Mouse (Mus musculus) intestine, embryonic 15.5 days (tissue): ENCODE data around the gene Mgst1. TPM values are rescaled to one million over a fixed set of nuclear protein-coding genes. Genes with fewer than 3 reads are reported as not detected.

Experiments
- ATAC-seq: fragments of 200-750 bp; cut with Nextera tagmentation; 2 replicates; pipeline ENCODE4 v1.8.0; 2017; ENCODE audit warnings: moderate TSS enrichment, moderate library complexity
- H3K27ac ChIP-seq: fragments of 300-500 bp; sonication (generic); 2 replicates; pipeline ENCODE4 v1.5.1; 2015; ENCODE audit warnings: mild to moderate bottlenecking, inconsistent platforms
- H3K27me3 ChIP-seq: fragments of 300-500 bp; sonication (generic); replicated peaks from 2 replicates; pipeline ENCODE4 v1.6.1; 2015; ENCODE audit warnings: inconsistent platforms
- H3K36me3 ChIP-seq: fragments of 300-500 bp; sonication (generic); 2 replicates; pipeline ENCODE4 v1.6.1; 2015; ENCODE audit warnings: inconsistent platforms
- H3K4me1 ChIP-seq: fragments of 300-500 bp; sonication (generic); replicated peaks from 2 replicates; pipeline ENCODE4 v1.6.1; 2015; ENCODE audit warnings: inconsistent platforms
- H3K4me2 ChIP-seq: fragments of 300-500 bp; sonication (generic); replicated peaks from 2 replicates; pipeline ENCODE4 v1.6.1; 2015; ENCODE audit warnings: mild to moderate bottlenecking, inconsistent platforms
- H3K4me3 ChIP-seq: fragments of 300-500 bp; sonication (generic); replicated peaks from 2 replicates; pipeline ENCODE4 v1.5.1; 2015; ENCODE audit warnings: inconsistent platforms
- H3K9ac ChIP-seq: fragments of 300-500 bp; sonication (generic); 2 replicates; pipeline ENCODE4 v1.6.1; 2015; ENCODE audit warnings: inconsistent platforms
- H3K9me3 ChIP-seq: fragments of 300-500 bp; sonication (generic); 2 replicates; pipeline ENCODE4 v1.6.1; 2016; ENCODE audit warnings: inconsistent platforms
- WGBS: fragments of 180-500 bp; shearing (Covaris S2); methylation state at CpG from one replicate; pipeline ENCODE4 v1.1.7; 2015; 5-methylcytosine and 5-hydroxymethylcytosine counted together
- polyA plus RNA-seq: library from polyadenylated mRNA; unstranded; fragments of >200 nt; fragmentation: Nextera tagmentation; extraction: Ambion mirVana; gene quantifications from 2 replicates; pipeline ENCODE4 v1.2.1, GENCODE M21; 2015

Gene Mgst1
- 476 and 482 TPM in 2 replicates for polyA plus RNA-seq

DNA sequence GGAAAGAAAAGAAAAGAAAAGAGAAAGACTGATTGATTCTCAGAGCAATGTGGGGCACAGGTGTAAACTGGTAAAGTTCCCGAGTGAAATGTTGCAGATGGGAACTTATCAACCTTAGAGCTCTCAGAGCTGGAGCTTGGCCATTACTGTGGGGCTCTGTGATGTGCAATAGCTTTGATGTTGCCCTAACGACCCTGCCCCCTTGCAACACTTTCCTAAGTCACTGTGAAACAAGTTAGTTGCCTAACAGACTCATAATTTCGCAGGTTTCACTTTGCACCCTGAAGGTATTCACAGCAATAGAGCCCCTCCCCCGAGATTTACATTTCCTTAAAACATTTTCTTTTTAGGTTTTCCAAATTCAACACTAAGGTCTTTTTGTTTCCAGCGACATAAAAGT, at the start of gene Mgst1:
Gene Mgst1 (plus strand): TSS at position 387 of the 400 bp plus-strand sequence.
- Histone ChIP-seq H3K27me3 (no peaks in the 10 kb centered on the region), H3K9ac (peak within 1 kb of the TSS; percentile 38), H3K4me2 (peak within 1 kb of the TSS; percentile 78), H3K4me3 (peak within 1 kb of the TSS; percentile 46), H3K36me3 (no peaks in the 10 kb centered on the region), H3K4me1 (peaks cover 5% of the 10 kb centered on the region; the same call in 1 of the 2 replicates), H3K9me3 (no peaks in the 10 kb centered on the region), H3K27ac (peak within 1 kb of the TSS; percentile 83)
- ATAC-seq: peak; percentile 74
- WGBS: under 1% methylated on average over 5 of the region's 5 CpGs

DNA sequence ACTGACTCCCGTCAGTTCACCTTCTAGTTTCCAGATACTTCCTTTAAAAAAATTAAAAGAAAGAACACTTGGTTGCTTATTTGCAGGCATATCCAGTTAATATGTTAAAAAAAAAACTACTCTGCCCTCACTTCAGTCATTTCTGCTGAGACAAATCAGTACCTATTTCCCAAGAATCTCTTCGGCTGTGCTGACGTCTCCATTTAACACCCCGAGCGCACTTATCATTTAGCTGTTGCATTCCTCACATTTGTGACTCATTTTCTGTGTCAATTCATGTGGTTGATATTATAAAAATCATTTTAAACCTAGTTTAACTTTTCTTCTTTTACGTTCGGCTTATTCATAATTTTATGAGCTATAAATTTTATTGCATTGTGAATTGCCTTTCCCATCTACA, 47.7 kb upstream of the Mgst1 start:
- H3K27me3 ChIP-seq: no peaks in the 10 kb centered on the region
- no peaks in the 10 kb centered on the region for H3K4me1 ChIP-seq
- peak; percentile 64 for ATAC-seq
- 0 out of 2 replicates have a peak overlapping the region, but pooled peaks have one; percentile 25 for H3K4me2 ChIP-seq
- H3K27ac ChIP-seq: 0 out of 2 replicates have a peak overlapping the region, but pooled peaks have one; percentile 48
- WGBS: 53% methylated on average over 7 of the region's 7 CpGs
- no peaks in the 10 kb centered on the region for H3K9me3 ChIP-seq
- no peaks in the 10 kb centered on the region for H3K36me3 ChIP-seq
- no peak overlapping the region for H3K9ac ChIP-seq
- no peak overlapping the region for H3K4me3 ChIP-seq

DNA sequence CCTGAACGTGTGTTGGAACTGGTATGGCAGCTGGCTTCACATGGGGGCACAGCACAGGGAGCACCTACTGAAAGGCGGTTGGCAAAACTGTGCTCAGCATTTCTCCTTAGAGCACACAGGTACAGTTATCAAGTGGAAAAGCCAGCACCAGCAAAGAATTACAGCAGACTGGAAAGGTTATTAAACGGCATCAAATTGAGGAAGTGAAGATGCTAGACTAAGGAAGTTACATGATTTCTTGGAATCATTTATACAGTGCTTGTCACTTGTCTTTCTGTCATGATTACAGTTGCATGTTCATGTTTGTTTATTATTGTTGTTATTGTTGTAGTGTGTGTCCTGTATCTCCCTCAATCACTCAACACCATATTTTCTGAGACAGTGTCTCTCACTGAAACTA, 45.1 kb upstream of the Mgst1 start:
- Histone ChIP-seq H3K36me3 (no peaks in the 10 kb centered on the region), H3K4me1 (no peaks in the 10 kb centered on the region), H3K27ac (no peak overlapping the region), H3K9me3 (no peaks in the 10 kb centered on the region), H3K27me3 (no peaks in the 10 kb centered on the region), H3K4me3 (no peak overlapping the region), H3K4me2 (no peak overlapping the region), H3K9ac (no peak overlapping the region)
- no peak for ATAC-seq
- 84% methylated on average over 3 of the region's 3 CpGs for WGBS

GRCm38 (mm10) chr6:138099646-138100045, 40.5 kb upstream of the Mgst1 start:
- 70% methylated on average over 3 of the region's 3 CpGs for WGBS
- Histone ChIP-seq H3K4me1 (no peaks in the 10 kb centered on the region), H3K9me3 (no peaks in the 10 kb centered on the region), H3K36me3 (no peaks in the 10 kb centered on the region), H3K27ac (no peak overlapping the region), H3K4me3 (no peak overlapping the region), H3K4me2 (no peak overlapping the region), H3K9ac (no peak overlapping the region), H3K27me3 (no peaks in the 10 kb centered on the region)
- ATAC-seq: no peak

DNA sequence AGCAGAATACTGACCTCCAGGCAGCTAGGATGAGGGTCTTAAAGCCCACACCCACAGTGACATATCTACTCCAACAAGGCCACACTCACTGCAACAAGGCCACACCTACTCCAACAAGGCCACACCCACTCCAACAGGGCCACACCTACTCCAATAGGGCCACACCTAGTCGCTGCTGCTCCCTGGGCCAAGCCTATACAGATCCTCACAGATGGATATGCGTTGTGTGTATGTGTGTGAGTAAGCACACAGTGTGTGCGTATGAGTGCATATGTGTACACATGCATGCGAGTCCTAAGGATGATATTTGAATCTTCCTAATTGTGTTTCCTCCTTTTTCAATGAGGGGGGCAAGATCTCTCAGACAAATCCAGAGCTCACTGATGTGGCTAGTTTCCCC, 38.3 kb upstream of the Mgst1 start:
- Histone ChIP-seq H3K27me3 (no peaks in the 10 kb centered on the region), H3K4me1 (no peaks in the 10 kb centered on the region), H3K27ac (no peak overlapping the region), H3K9ac (no peak overlapping the region), H3K4me3 (no peak overlapping the region), H3K36me3 (no peaks in the 10 kb centered on the region), H3K9me3 (no peaks in the 10 kb centered on the region), H3K4me2 (no peak overlapping the region)
- no peak; the same call in 1 of the 2 replicates for ATAC-seq
- 88% methylated on average over 4 of the region's 4 CpGs for WGBS

GRCm38 (mm10) chr6:138102940-138103339, 37.2 kb upstream of the Mgst1 start:
- Histone ChIP-seq H3K4me1 (no peaks in the 10 kb centered on the region), H3K27ac (no peak overlapping the region), H3K27me3 (no peaks in the 10 kb centered on the region), H3K9ac (no peak overlapping the region), H3K4me2 (no peak overlapping the region), H3K9me3 (no peaks in the 10 kb centered on the region), H3K4me3 (no peak overlapping the region), H3K36me3 (no peaks in the 10 kb centered on the region)
- peak; percentile 66; the same call in 1 of the 2 replicates for ATAC-seq
- 53% methylated on average over 7 of the region's 7 CpGs for WGBS

DNA sequence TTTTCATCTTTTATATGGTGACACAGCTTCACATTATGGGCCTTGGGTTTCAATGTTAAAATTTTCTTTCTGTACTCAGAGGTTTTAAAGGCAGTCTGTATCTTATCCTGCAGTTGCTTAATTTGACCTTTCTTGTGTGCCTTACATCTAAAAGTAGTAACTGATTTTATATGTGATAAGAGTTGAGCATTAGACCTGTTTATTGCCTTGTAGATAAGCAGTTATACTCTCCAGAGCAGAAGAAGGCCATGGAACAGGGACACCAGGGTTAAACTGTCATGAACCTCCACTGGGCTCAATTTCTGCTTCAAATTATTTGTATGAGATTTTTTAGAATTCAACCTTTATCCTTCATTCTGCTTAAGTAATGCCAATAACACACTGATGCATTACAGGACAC, 35.6 kb upstream of the Mgst1 start:
- no peak overlapping the region for H3K4me2 ChIP-seq
- H3K9ac ChIP-seq: no peak overlapping the region
- H3K4me1 ChIP-seq: no peaks in the 10 kb centered on the region
- no peak overlapping the region for H3K4me3 ChIP-seq
- no peaks in the 10 kb centered on the region for H3K27me3 ChIP-seq
- H3K9me3 ChIP-seq: no peaks in the 10 kb centered on the region
- ATAC-seq: peak; percentile 87
- H3K27ac ChIP-seq: no peak overlapping the region
- no peaks in the 10 kb centered on the region for H3K36me3 ChIP-seq

- Histone ChIP-seq H3K36me3 (no peaks in the 10 kb centered on the region), H3K4me2 (no peak overlapping the region), H3K27me3 (no peaks in the 10 kb centered on the region), H3K4me3 (no peak overlapping the region), H3K27ac (no peak overlapping the region), H3K9me3 (no peaks in the 10 kb centered on the region), H3K4me1 (no peaks in the 10 kb centered on the region), H3K9ac (no peak overlapping the region)
- no peak for ATAC-seq
- WGBS: 75% methylated on average over 3 of the region's 3 CpGs
These were observed 22.6 kb upstream of the Mgst1 start for GRCm38 (mm10) chr6:138117496-138117895.

- Histone ChIP-seq H3K4me3 (no peak overlapping the region), H3K9ac (no peak overlapping the region), H3K36me3 (no peaks in the 10 kb centered on the region), H3K27me3 (no peaks in the 10 kb centered on the region), H3K27ac (no peak overlapping the region), H3K4me1 (no peaks in the 10 kb centered on the region), H3K9me3 (no peaks in the 10 kb centered on the region), H3K4me2 (no peak overlapping the region)
- no peak for ATAC-seq
- 56% methylated on average over 10 of the region's 10 CpGs for WGBS
These were observed 11.5 kb upstream of the Mgst1 start for GRCm38 (mm10) chr6:138128392-138129335.

DNA sequence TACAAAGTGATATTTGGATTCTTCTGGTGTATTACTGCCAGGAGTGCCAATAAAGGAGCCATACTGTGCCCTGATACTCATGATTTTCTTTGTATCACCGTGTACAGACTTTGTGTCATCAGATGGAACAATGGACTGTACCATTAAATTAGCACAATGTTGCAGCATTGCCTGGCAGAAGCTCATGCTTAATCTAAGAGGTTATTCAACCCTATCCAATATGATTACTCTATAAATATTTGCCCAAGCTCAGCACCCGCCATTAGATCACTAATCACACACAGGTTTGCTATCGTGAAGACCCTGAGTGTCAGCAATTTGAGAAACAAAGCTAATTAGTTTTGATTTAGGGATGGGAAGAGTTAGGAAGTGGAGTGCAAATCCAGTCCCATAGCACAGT, 9.6 kb upstream of the Mgst1 start:
- Histone ChIP-seq H3K4me2 (no peak overlapping the region), H3K27me3 (no peaks in the 10 kb centered on the region)
- WGBS: 55% methylated on average over 3 of the region's 3 CpGs

DNA sequence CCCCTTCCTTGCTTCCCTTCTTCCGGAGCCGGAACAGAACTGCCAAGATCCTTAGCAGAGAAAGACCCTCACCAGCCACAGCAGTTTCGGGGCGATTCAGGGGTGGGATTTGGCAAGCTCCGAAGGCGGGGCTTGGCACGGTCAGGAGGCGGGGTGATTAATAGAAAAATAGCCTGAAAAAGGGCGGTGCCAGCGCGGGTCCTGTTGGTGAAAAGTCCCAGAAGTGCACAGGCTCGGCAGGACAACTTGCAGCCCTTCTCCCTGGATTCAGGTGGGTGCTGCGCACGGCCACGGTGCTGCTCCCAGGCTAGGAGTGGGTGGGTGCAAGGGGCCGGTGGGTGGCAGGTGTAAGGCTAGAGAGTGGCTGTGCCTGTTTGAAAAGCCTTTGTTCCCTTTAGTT, 220 bp downstream of the Mgst1 start:
- Histone ChIP-seq H3K27ac (peak overlapping the region; percentile 83), H3K9ac (peak overlapping the region; percentile 38), H3K4me1 (peaks cover 5% of the 10 kb centered on the region; the same call in 1 of the 2 replicates), H3K4me2 (peak overlapping the region; percentile 78), H3K36me3 (no peaks in the 10 kb centered on the region), H3K27me3 (no peaks in the 10 kb centered on the region), H3K4me3 (peak overlapping the region; percentile 46), H3K9me3 (no peaks in the 10 kb centered on the region)
- ATAC-seq: peak; percentile 75
- 2% methylated on average over 16 of the region's 16 CpGs for WGBS

More for the DNA sequence above, 9.6 kb upstream of the Mgst1 start:
- H3K9me3 ChIP-seq: no peaks in the 10 kb centered on the region
- no peaks in the 10 kb centered on the region for H3K4me1 ChIP-seq
- H3K4me3 ChIP-seq: no peak overlapping the region
- H3K27ac ChIP-seq: no peak overlapping the region
- H3K9ac ChIP-seq: no peak overlapping the region
- H3K36me3 ChIP-seq: no peaks in the 10 kb centered on the region
- ATAC-seq: no peak

GRCm38 (mm10) chr6:138141111-138141592, 1.0 kb downstream of the Mgst1 start:
- Histone ChIP-seq H3K4me3 (peak overlapping the region; percentile 46), H3K36me3 (no peaks in the 10 kb centered on the region), H3K9ac (peak overlapping the region; percentile 38), H3K9me3 (no peaks in the 10 kb centered on the region), H3K4me2 (peak overlapping the region; percentile 78), H3K27ac (peak overlapping the region; percentile 83), H3K4me1 (peaks cover 5% of the 10 kb centered on the region; the same call in 1 of the 2 replicates), H3K27me3 (no peaks in the 10 kb centered on the region)
- 35% methylated on average over 4 of the region's 4 CpGs for WGBS
- peak; percentile 50 for ATAC-seq
